Mouse (Mus musculus): ENCODE measurements around the gene Acsbg2.

DNA sequence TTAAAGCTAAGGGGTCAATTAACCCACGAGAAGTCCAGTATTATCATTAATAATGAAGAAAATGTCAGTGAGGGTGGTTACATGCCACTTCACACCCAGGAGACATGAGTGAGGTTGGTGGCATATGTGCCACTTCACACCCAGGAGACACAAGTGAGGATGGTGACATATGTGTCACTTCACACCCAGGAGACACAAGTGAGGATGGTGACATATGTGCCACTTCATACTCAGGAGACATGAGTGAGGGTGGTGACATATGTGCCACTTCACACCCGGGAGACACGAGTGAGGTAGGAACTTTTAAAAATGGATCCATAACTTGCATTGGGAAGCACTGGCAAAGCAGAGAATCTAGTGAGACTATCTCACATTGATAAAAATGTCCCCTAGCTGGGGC, 23.1 kb downstream of the Acsbg2 start:
- TF ChIP-seq EP300 (optimal IDR thresholded peaks at IDR 0.05): no peak
- TF ChIP-seq CTCF (IDR thresholded peaks at IDR 0.05; ENCODE audit: low read depth): no peak

Data from stomach, postnatal 0 days (tissue).